Mouse (Mus musculus): ENCODE measurements at regions not wholly inside any gene's neighbourhood (a gene's known extent, or its start where the extent isn't known, plus 50 kb on each side); places are given as distances from the start of the nearest gene placed in this dataset.
A peak's percentile ranks its signal among the peaks of the same experiment; 100 is the strongest.

GRCm38 (mm10) chr9:86188873-86189272 is 275.9 kb downstream of the Ube2cbp start:
- H3K36me3 ChIP-seq (replicated peaks): no peaks in the 10 kb centered on the region
- H3K27ac ChIP-seq: no peak overlapping the region; the same call in 1 of the 2 replicates
- WGBS: 12% methylated on average over 2 of the region's 2 CpGs
- H3K27me3 ChIP-seq (ENCODE audit: poor library complexity, severe bottlenecking): peaks cover 50% of the 10 kb centered on the region
- DNase-seq (ENCODE audit: extremely low spot score, low spot score): peak; percentile 28
- no peaks in the 10 kb centered on the region for H3K9me3 ChIP-seq
- H3K4me3 ChIP-seq: no peak overlapping the region
- peaks cover 36% of the 10 kb centered on the region for H3K4me1 ChIP-seq

GRCm38 (mm10) chr9:86205041-86205440 is 259.7 kb downstream of the Ube2cbp start:
- H3K36me3 ChIP-seq (replicated peaks): no peaks in the 10 kb centered on the region
- H3K9me3 ChIP-seq: no peaks in the 10 kb centered on the region
- H3K4me1 ChIP-seq: no peaks in the 10 kb centered on the region
- DNase-seq (ENCODE audit: extremely low spot score, low spot score): no peak
- no peak overlapping the region for H3K4me3 ChIP-seq
- H3K27ac ChIP-seq: no peak overlapping the region
- no peaks in the 10 kb centered on the region for H3K27me3 ChIP-seq (ENCODE audit: poor library complexity, severe bottlenecking)
- 82% methylated on average over 3 of the region's 3 CpGs for WGBS

- Histone ChIP-seq H3K36me3 (replicated peaks) (no peaks in the 10 kb centered on the region), H3K27ac (no peak overlapping the region), H3K4me3 (no peak overlapping the region), H3K4me1 (no peaks in the 10 kb centered on the region), H3K9me3 (no peaks in the 10 kb centered on the region), H3K27me3 (ENCODE audit: poor library complexity, severe bottlenecking) (no peaks in the 10 kb centered on the region)
- DNase-seq (ENCODE audit: extremely low spot score, low spot score): no peak
- 88% methylated on average over 5 of the region's 5 CpGs for WGBS
Observed at GRCm38 (mm10) chr9:86208334-86208925, 256.3 kb downstream of the Ube2cbp start.

GRCm38 (mm10) chr9:86211267-86211666 is 253.5 kb downstream of the Ube2cbp start:
- H3K27me3 ChIP-seq (ENCODE audit: poor library complexity, severe bottlenecking): no peaks in the 10 kb centered on the region
- 93% methylated on average over 3 of the region's 3 CpGs for WGBS
- H3K4me3 ChIP-seq: no peak overlapping the region
- peaks cover 5% of the 10 kb centered on the region; the same call in 1 of the 2 replicates for H3K9me3 ChIP-seq
- no peaks in the 10 kb centered on the region for H3K4me1 ChIP-seq
- DNase-seq (ENCODE audit: extremely low spot score, low spot score): no peak
- no peak overlapping the region for H3K27ac ChIP-seq
- no peaks in the 10 kb centered on the region for H3K36me3 ChIP-seq (replicated peaks)

GRCm38 (mm10) chr9:86219669-86220068 is 245.1 kb downstream of the Ube2cbp start:
- H3K4me3 ChIP-seq: no peak overlapping the region
- H3K27ac ChIP-seq: no peak overlapping the region
- 0 out of 2 replicates have a peak, but pooled peaks cover 4% of the 10 kb centered on the region for H3K4me1 ChIP-seq
- 85% methylated on average over 4 of the region's 4 CpGs for WGBS
- H3K27me3 ChIP-seq (ENCODE audit: poor library complexity, severe bottlenecking): peaks cover 23% of the 10 kb centered on the region
- H3K9me3 ChIP-seq: peaks cover 11% of the 10 kb centered on the region; the same call in 1 of the 2 replicates
- no peaks in the 10 kb centered on the region for H3K36me3 ChIP-seq (replicated peaks)
- DNase-seq (ENCODE audit: extremely low spot score, low spot score): no peak

GRCm38 (mm10) chr9:86224530-86224929 is 240.2 kb downstream of the Ube2cbp start:
- Histone ChIP-seq H3K9me3 (no peaks in the 10 kb centered on the region), H3K27ac (no peak overlapping the region), H3K4me3 (no peak overlapping the region), H3K4me1 (0 out of 2 replicates have a peak, but pooled peaks cover 7% of the 10 kb centered on the region), H3K27me3 (ENCODE audit: poor library complexity, severe bottlenecking) (peaks cover 70% of the 10 kb centered on the region), H3K36me3 (replicated peaks) (no peaks in the 10 kb centered on the region)
- no peak for DNase-seq (ENCODE audit: extremely low spot score, low spot score)
- 79% methylated on average over 3 of the region's 3 CpGs for WGBS

- Histone ChIP-seq H3K36me3 (replicated peaks) (no peaks in the 10 kb centered on the region), H3K27ac (no peak overlapping the region), H3K27me3 (ENCODE audit: poor library complexity, severe bottlenecking) (peaks cover 78% of the 10 kb centered on the region), H3K4me1 (peaks cover 32% of the 10 kb centered on the region), H3K9me3 (peaks cover 10% of the 10 kb centered on the region; the same call in 1 of the 2 replicates), H3K4me3 (no peak overlapping the region)
- peak; percentile 56 for DNase-seq (ENCODE audit: extremely low spot score, low spot score)
- 13% methylated on average over 7 of the region's 7 CpGs for WGBS
Observed at GRCm38 (mm10) chr9:86230673-86231350, 233.9 kb downstream of the Ube2cbp start.

- H3K27me3 ChIP-seq (ENCODE audit: poor library complexity, severe bottlenecking): peaks cover 70% of the 10 kb centered on the region
- WGBS: 29% methylated on average over 5 of the region's 5 CpGs
- no peaks in the 10 kb centered on the region for H3K36me3 ChIP-seq (replicated peaks)
- H3K4me1 ChIP-seq: peaks cover 32% of the 10 kb centered on the region
- peak overlapping the region; percentile 8; the same call in 1 of the 2 replicates for H3K27ac ChIP-seq
- DNase-seq (ENCODE audit: extremely low spot score, low spot score): no peak
- no peak overlapping the region for H3K4me3 ChIP-seq
- H3K9me3 ChIP-seq: peaks cover 19% of the 10 kb centered on the region; the same call in 1 of the 2 replicates
Observed at GRCm38 (mm10) chr9:86231692-86232091, 233.1 kb downstream of the Ube2cbp start.

- no peak overlapping the region for H3K4me3 ChIP-seq
Observed at GRCm38 (mm10) chr9:86232174-86232573, 232.6 kb downstream of the Ube2cbp start.

GRCm38 (mm10) chr9:86233775-86234174 is 231.0 kb downstream of the Ube2cbp start:
- no peak for DNase-seq (ENCODE audit: extremely low spot score, low spot score)
- H3K4me3 ChIP-seq: no peak overlapping the region
- peaks cover 50% of the 10 kb centered on the region for H3K27me3 ChIP-seq (ENCODE audit: poor library complexity, severe bottlenecking)
- peaks cover 19% of the 10 kb centered on the region; the same call in 1 of the 2 replicates for H3K9me3 ChIP-seq
- no peak overlapping the region for H3K27ac ChIP-seq
- H3K4me1 ChIP-seq: peaks cover 34% of the 10 kb centered on the region
- H3K36me3 ChIP-seq (replicated peaks): no peaks in the 10 kb centered on the region
- WGBS: 96% methylated on average over 7 of the region's 7 CpGs

More at GRCm38 (mm10) chr9:86232174-86232573, 232.6 kb downstream of the Ube2cbp start:
- Histone ChIP-seq H3K27me3 (ENCODE audit: poor library complexity, severe bottlenecking) (peaks cover 65% of the 10 kb centered on the region), H3K36me3 (replicated peaks) (no peaks in the 10 kb centered on the region), H3K4me1 (peaks cover 32% of the 10 kb centered on the region), H3K9me3 (peaks cover 19% of the 10 kb centered on the region; the same call in 1 of the 2 replicates), H3K27ac (no peak overlapping the region; the same call in 1 of the 2 replicates)
- no peak for DNase-seq (ENCODE audit: extremely low spot score, low spot score)
- WGBS: 65% methylated on average over 1 of the region's 1 CpGs

GRCm38 (mm10) chr9:86238691-86239090 is 226.1 kb downstream of the Ube2cbp start:
- Histone ChIP-seq H3K4me3 (no peak overlapping the region), H3K4me1 (peaks cover 9% of the 10 kb centered on the region), H3K9me3 (peaks cover 19% of the 10 kb centered on the region; the same call in 1 of the 2 replicates), H3K27ac (no peak overlapping the region), H3K27me3 (ENCODE audit: poor library complexity, severe bottlenecking) (peaks cover 18% of the 10 kb centered on the region), H3K36me3 (replicated peaks) (no peaks in the 10 kb centered on the region)
- DNase-seq (ENCODE audit: extremely low spot score, low spot score): no peak
- WGBS: 82% methylated on average over 4 of the region's 4 CpGs

- 0 out of 2 replicates have a peak, but pooled peaks cover 2% of the 10 kb centered on the region for H3K27me3 ChIP-seq (ENCODE audit: poor library complexity, severe bottlenecking)
- H3K9me3 ChIP-seq: peaks cover 14% of the 10 kb centered on the region; the same call in 1 of the 2 replicates
- 64% methylated on average over 2 of the region's 2 CpGs for WGBS
- H3K36me3 ChIP-seq (replicated peaks): no peaks in the 10 kb centered on the region
- peaks cover 9% of the 10 kb centered on the region for H3K4me1 ChIP-seq
- no peak for DNase-seq (ENCODE audit: extremely low spot score, low spot score)
- H3K27ac ChIP-seq: no peak overlapping the region
- H3K4me3 ChIP-seq: no peak overlapping the region
Observed at GRCm38 (mm10) chr9:86240287-86240686, 224.5 kb downstream of the Ube2cbp start.

GRCm38 (mm10) chr9:86240896-86241295 is 223.9 kb downstream of the Ube2cbp start:
- 88% methylated on average over 7 of the region's 7 CpGs for WGBS
- no peaks in the 10 kb centered on the region for H3K36me3 ChIP-seq (replicated peaks)
- DNase-seq (ENCODE audit: extremely low spot score, low spot score): no peak

More at GRCm38 (mm10) chr9:86240896-86241295, 223.9 kb downstream of the Ube2cbp start:
- Histone ChIP-seq H3K4me1 (peaks cover 9% of the 10 kb centered on the region), H3K9me3 (peaks cover 8% of the 10 kb centered on the region; the same call in 1 of the 2 replicates), H3K27ac (no peak overlapping the region), H3K4me3 (no peak overlapping the region), H3K27me3 (ENCODE audit: poor library complexity, severe bottlenecking) (no peaks in the 10 kb centered on the region)

Measured in forebrain, embryonic 10.5 days (tissue).